Mouse (Mus musculus) T-helper 1 cell (primary cell): ENCODE data around the gene Carns1.

Source experiments
- in situ Hi-C: fragments of 300-600 bp; cut with MboI, MseI; formaldehyde crosslinking; loops from one replicate; pipeline ENCODE4 v1.15.1; 2025; ENCODE audit warnings: high pct_unique_total_duplicates

Carns1 gene

DNA sequence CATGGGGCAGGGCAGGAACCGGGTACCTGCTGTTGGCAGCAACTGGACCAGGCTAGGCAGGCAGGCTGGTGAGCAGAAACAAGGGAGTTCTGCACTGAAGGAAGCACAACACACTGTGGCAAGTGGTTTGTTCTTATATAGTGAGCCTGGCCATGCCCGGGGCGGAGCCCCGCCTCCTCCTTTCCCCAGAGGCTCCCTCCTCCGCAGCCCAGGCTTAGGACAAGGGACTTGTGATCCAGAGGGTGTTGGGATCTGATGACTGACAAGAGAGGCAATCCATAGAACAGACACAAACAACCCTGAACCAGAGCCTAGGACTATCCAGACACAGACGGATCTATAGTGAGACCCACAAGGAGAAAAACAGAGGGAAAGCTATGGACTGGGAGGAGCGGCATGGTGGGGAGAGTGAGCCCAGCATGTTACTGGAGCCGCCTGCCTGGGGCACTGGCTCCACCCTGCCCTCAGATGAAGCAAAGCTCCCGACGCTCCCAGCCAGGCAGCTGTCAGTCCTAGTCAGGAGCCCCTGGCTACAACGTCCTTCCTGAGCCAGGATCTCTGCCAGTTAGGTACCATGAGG is at the start of gene Carns1:
Gene Carns1, minus strand, starts transcription at position 112 of the 580 bp plus-strand sequence.
- in situ Hi-C loops = loop anchor here (10.0 kb wide), 1 partner anchor 591 kb away; no protein-coding TSS in a partner anchor

DNA sequence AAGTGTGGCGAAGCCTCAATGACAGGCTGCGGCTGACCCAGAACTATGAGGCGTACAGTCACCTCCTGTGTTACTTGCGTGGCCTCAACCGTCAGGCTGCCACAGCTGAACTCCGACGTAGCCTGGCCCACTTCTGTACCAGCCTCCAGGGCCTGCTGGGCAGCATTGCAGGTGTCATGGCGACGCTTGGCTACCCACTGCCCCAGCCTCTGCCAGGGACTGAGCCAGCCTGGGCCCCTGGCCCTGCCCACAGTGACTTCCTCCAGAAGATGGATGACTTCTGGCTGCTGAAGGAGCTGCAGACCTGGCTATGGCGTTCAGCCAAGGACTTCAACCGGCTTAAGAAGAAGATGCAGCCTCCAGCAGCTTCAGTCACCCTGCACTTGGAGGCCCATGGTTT is 46.9 kb upstream of the Carns1 start:
- in situ Hi-C loops = no loop called here

DNA sequence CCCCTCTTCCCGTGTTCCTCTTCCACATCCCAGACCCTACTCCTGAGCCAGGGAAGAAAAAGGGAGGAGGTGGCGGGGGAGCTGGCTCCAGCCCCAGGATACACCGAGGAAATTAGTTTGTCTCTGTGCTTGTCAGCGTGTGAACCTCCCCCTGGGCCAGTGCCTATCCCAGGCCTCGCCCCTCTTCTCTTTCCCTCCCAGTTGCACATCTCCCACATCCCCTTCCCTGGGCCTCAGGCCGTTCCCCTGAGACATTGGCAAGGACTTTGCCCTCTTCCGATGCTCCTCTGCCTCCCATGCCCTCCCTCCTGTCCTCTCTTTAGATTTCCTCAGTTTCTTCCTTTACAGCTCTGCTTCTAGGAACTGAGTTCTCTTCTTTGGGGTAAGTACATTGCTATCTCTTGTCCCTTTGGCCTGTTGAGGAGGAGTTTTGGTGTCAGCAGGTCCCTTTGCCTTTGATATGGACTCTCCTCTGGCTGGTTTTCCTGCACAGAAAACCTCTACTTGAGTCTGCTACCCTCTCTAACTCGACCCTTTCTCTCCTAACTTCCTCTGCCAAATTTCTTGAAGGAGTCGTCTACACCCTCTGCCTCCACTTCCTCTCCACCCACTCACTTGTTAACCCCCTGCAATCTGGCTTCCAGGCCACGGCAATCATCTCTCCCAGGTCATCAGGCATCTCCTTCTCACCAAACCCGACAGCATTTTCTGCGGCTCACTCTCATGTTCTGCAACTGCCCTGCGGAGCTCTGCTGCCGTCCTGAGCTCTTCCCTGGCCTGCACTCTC is 45.9 kb upstream of the Carns1 start:
- in situ Hi-C loops = no loop called here

GRCm38 (mm10) chr19:4220416-4220815 is 45.1 kb upstream of the Carns1 start:
- in situ Hi-C loops = no loop called here

DNA sequence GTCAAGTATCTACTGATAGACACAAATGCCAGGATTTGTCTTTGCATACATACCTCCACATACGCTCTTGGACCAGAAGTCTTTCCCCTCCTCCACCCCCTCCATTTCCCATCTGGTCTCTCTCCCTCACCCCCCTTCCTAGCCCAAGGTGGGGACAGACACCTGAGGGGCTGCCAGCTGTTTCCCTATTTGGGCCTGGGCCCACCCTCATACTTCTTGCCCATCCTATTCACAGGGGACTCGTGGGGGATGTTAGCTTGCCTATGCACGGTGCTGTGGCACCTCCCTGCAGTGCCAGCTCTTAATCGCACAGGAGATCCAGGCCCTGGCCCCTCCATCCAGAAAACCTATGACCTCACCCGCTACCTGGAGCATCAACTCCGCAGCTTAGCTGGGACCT is 44.7 kb upstream of the Carns1 start:
- in situ Hi-C loops = no loop called here

- in situ Hi-C loops = no loop called here
Measured at GRCm38 (mm10) chr19:4218784-4219183, 43.5 kb upstream of the Carns1 start.

- in situ Hi-C loops = no loop called here
Measured at GRCm38 (mm10) chr19:4218293-4218692, 43.0 kb upstream of the Carns1 start.

- in situ Hi-C loops = no loop called here
Measured at GRCm38 (mm10) chr19:4217855-4218254, 42.6 kb upstream of the Carns1 start.

GRCm38 (mm10) chr19:4217140-4217539 is 41.9 kb upstream of the Carns1 start:
- in situ Hi-C loops = no loop called here

DNA sequence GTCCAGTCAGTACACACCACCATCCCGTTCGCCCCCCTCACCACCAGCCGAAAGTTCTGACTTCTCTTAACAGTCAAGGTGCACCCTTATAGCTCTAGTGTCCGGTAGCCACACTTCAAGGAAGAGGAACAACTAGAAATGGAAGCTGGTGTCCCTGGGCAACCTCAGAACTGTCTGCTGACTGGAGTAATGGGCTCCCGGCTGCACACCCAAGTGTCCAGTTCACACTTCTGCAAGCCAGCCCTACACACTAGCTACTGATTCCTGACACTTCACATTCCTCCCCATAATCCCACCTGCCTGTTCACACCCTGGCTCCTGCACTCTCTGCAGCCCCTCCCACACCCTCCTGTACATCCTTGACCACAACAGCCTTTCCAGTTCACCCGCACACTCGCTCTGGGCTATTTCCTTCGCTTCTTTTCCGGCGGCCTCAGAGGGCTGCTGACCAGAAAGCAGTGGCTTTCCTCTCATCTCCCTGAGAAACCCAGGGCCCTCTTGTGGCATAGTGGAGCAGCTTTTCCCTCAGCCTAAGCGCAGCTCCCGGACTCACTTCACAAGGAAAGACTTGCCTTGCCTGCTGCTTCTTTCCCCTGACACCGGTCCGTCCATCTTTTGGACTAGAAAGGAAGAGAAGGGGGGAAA is 40.9 kb upstream of the Carns1 start:
- in situ Hi-C loops = no loop called here

DNA sequence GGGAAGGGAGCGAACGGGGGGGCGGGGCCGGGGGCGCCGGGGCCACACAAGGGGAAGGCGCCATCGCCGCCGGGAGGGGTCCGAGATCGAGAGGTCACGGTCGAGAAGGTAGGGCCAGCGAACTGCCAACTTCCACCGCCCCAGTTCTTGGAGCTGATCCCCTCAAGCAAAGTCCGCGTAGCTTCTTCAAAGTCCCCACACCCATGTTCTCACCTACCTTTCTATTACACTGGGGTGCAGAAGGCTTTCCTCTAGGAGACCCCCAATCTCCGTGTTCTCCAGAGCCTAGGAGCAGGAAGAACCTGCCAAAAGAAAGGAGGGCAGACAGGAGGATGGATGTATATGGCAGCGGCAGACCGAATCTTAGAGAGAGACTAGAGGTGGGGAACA is 40.2 kb upstream of the Carns1 start:
- in situ Hi-C loops = no loop called here

DNA sequence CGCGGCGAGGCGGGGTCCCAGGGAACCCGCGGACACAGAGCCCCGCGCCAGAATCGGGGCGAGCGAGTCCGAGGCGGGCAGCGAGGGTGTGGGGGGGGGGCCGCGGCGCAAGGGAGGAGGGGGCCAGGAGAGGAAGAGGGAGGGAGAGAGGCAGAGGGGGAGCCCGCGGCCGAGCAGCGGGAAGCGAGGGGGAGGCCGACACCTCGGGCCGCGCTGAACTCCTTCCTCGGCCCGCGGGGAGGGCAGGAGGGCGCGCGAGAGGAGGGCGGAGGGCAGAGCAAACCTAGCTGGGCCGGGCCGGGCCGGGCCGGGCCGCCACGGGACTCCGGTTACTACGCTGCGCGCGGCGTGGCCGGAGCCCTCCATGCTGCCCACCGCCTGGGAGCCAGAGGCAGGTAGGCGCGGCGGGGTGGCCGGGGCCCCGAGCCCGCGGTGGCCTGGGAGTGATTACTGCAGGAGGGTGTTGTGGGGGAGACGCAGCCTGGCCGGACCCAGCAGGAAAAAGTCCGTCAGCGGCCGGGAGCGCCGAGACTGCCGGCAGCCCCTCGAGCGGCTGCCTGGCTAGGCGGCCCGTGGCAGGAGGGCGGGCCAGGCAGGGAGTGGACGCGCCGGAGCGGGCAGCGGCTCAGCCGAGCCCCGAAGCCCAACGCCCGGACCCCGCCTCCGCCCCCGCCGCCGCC is 39.6 kb upstream of the Carns1 start:
- in situ Hi-C loops = no loop called here

- in situ Hi-C loops = no loop called here
Measured at GRCm38 (mm10) chr19:4214071-4214770, 38.9 kb upstream of the Carns1 start, which contains the start of the genes Clcf1 and AC109138.7. Gene Clcf1 (plus strand): TSS chr19:4214238. Gene AC109138.7 (plus strand): TSS chr19:4214357.

DNA sequence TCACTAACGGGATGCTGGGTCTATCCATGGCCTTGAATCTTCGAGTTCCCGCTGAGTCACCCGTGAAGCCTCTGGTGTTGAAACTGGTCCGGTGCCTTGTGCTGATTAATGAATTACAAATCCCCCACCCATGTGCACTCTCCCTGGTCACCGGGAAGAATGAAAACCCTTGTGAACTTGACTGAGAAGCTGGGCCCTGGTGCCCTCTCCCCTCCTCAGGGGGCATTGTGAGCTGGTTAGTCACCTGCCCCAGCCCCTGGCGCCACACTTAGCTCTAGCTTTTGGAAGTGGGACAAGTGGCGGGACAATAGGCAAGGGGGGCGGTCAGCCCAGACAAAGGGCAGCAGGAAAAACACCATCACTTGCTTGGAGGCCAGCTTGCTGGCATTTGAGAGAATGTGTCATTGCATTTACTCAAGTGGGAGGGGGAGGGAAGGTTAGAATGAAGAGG is 38.3 kb upstream of the Carns1 start:
- in situ Hi-C loops = no loop called here

- in situ Hi-C loops = no loop called here
Measured at GRCm38 (mm10) chr19:4211891-4212588, 36.8 kb upstream of the Carns1 start.

- in situ Hi-C loops = loop anchor here (5.0 kb wide), 1 partner anchor 34 kb away; no protein-coding TSS in a partner anchor
Measured at GRCm38 (mm10) chr19:4208563-4208962, 33.3 kb upstream of the Carns1 start.

- in situ Hi-C loops = loop anchor here (5.0 kb wide), 1 partner anchor 35 kb away; no protein-coding TSS in a partner anchor
Measured at GRCm38 (mm10) chr19:4206971-4207370, 31.7 kb upstream of the Carns1 start.

DNA sequence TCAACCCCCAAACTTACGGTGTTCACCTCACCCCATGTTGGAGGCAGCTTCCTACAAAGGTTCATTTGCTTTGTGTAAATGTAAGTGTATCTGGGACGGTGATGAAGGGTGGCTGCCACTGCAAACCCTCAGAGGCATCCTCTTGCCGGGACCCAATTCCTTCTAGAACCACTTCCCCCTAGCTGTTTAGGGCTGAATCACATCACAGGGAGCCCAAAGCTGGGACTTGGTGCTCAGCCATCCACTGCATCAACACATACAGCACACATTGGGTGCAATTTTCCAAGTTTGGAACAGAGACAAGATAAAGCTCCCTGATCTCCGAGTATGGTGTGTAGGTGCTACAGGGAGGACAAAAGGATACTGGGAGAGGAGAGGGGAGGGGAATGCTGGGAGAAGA is 29.6 kb upstream of the Carns1 start:
- in situ Hi-C loops = loop anchor here (5.0 kb wide), 1 partner anchor 37 kb away; no protein-coding TSS in a partner anchor

- in situ Hi-C loops = no loop called here
Measured at GRCm38 (mm10) chr19:4203604-4204326, 28.5 kb upstream of the Carns1 start.

DNA sequence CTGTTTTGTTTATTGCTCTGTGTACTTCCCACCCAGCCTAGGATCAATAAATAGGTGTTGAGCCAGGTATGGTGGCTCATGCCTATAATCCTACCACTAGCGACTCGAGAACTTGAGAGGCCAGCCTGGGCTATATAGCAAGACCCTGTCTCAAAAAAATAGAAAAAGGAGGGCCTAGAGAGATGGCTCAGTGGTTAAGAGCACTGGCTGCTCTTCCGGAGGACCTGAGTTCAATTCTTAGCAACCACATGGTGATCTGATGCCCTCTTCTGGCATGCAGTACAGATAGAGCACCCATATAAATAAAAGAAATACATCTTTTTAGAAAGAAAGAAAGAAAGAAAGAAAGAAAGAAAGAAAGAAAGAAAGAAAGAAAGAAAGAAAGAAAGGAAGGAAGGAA is 27.9 kb upstream of the Carns1 start:
- in situ Hi-C loops = no loop called here
